Mouse (Mus musculus) megakaryocyte, adult 5-6 weeks (primary cell): Measurements from ENCODE around the gene B3gnt9. TPM values are rescaled to one million over a fixed set of nuclear protein-coding genes. Genes with fewer than 3 reads are reported as not detected.
"Not testable (repeated sequence)": the region's sequence is repeated elsewhere in the genome, so short reads cannot be mapped to it uniquely, and the experiment has no call there.

Experiments
- ATAC-seq: 2 replicates; pipeline ENCODE4 v1.8.0; 2016; ENCODE audit warnings: mild to moderate bottlenecking, inconsistent platforms; ENCODE audit not compliant: poor library complexity, severe bottlenecking
- total RNA-seq, 2 experiments: library from RNA; stranded (forward) in 1 of 2; stranded (reverse) in 1 of 2; fragments of 153-499, 151-499 nt in 1 of 2; fragments of 221-1000, 200-1000 nt in 1 of 2; gene quantifications; 2 replicates each; pipeline versions ENCODE4 v1.2.3 to v1.2.4; 2015 to 2017

B3gnt9 gene
- total RNA-seq, 2 experiments from 2014 or later = 0.15 to 0.31 TPM

- ATAC-seq = no peak
Observed at GRCm38 (mm10) chr8:105260371-105261099, 5.6 kb upstream of the B3gnt9 start.

- peak; percentile 72 for ATAC-seq
Observed at GRCm38 (mm10) chr8:105259721-105260320, 4.9 kb upstream of the B3gnt9 start.

GRCm38 (mm10) chr8:105258911-105259720 is 4.2 kb upstream of the B3gnt9 start:
- ATAC-seq = peak; percentile 13

- ATAC-seq = no peak
Observed at GRCm38 (mm10) chr8:105257318-105258114, 2.6 kb upstream of the B3gnt9 start.

GRCm38 (mm10) chr8:105254152-105254965 is 594 bp downstream of the B3gnt9 start:
- ATAC-seq = peak; percentile 90

- no peak for ATAC-seq
Observed at GRCm38 (mm10) chr8:105253766-105254151, 1.2 kb downstream of the B3gnt9 start.

- no peak for ATAC-seq
Observed at GRCm38 (mm10) chr8:105252680-105253537, 2.0 kb downstream of the B3gnt9 start.

GRCm38 (mm10) chr8:105251954-105252353 is 3.0 kb downstream of the B3gnt9 start:
- no peak for ATAC-seq

- ATAC-seq = no peak
Observed at GRCm38 (mm10) chr8:105241016-105241415, 13.9 kb downstream of the B3gnt9 start.

GRCm38 (mm10) chr8:105237442-105238142 is 17.4 kb downstream of the B3gnt9 start:
- ATAC-seq = no peak

GRCm38 (mm10) chr8:105235206-105235605 is 19.7 kb downstream of the B3gnt9 start:
- ATAC-seq = no peak

- ATAC-seq = no peak
Observed at GRCm38 (mm10) chr8:105233126-105233935, 21.6 kb downstream of the B3gnt9 start.

- not testable (repeated sequence) for ATAC-seq
Observed at GRCm38 (mm10) chr8:105232321-105232693, 22.6 kb downstream of the B3gnt9 start.

GRCm38 (mm10) chr8:105231503-105232320 is 23.2 kb downstream of the B3gnt9 start:
- no peak for ATAC-seq

- ATAC-seq = peak; percentile 18
Observed at GRCm38 (mm10) chr8:105225917-105226316, 29.0 kb downstream of the B3gnt9 start.

- ATAC-seq = peak; percentile 6; the same call in 1 of the 2 replicates
Observed at GRCm38 (mm10) chr8:105225272-105225593, 29.7 kb downstream of the B3gnt9 start.
